8 mouse cellular contexts compared by ENCODE assay signal in the genomic region with DNA sequence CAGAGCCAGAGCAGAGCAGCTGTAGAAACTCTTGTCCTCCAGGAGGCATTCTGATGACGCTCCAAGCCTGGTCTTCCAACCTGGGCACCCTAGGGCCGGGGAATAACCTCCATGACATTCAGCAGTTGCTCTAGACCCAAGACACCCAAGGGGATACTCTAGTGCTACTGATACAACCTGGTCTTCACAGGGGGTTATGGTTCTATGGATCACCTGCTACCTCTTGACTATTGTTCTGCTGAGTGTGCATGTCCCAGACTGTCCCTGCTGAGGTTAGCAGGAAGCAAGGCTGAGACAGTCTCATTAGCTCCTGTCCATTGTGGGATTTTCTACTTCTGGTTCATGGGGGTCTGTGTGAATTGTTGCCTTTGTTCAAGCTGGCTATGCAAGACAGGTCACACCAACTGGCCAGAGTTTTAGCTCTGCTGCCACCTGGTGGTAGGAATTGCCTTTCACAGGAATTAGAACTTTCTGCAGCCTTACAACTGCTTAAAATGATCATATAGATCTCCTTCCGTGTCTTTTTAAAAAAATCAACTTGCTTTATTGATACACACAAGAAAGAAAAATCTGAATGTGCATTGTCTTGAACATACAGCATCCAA. TPM values are rescaled to one million over a fixed set of nuclear protein-coding genes. Genes with fewer than 3 reads are reported as not detected.
DNase-seq lines count a peak whose midpoint lies in the region; ATAC-seq and TF ChIP-seq lines count a peak whose summit lies in the region.

No protein-coding gene starts in this region.

- H3K27me3 ChIP-seq in hindbrain, embryonic 11.5 days (ENCODE audit: control insufficient read depth, insufficient read depth, low read length): no peaks in the 10 kb centered on the region

- H3K9me3 ChIP-seq in ES-E14 (ENCODE audit: control insufficient read depth, insufficient read depth, low read depth, low read length): no peaks in the 10 kb centered on the region
- no peaks in the 10 kb centered on the region for H3K9me3 ChIP-seq in hindbrain, embryonic 11.5 days (ENCODE audit: control insufficient read depth, low read length)

- 0 out of 2 replicates have a peak, but pooled peaks have one; percentile 49 for ATAC-seq in erythroblast, adult 5-6 weeks (replicated peaks; ENCODE audit: low FRiP score, poor library complexity, severe bottlenecking)
- peak; percentile 82 for ATAC-seq in hindbrain, embryonic 11.5 days (ENCODE audit: low FRiP score)

- 53% methylated on average over 3 of the region's 3 CpGs for WGBS in hindbrain, embryonic 11.5 days

- no peak overlapping the region for H3K9ac ChIP-seq in ES-E14 (ENCODE audit: insufficient read depth, low read depth, low read length, poor library complexity, severe bottlenecking)
- no peak overlapping the region for H3K9ac ChIP-seq in hindbrain, embryonic 11.5 days (ENCODE audit: low read depth, low read length)

- H3K4me2 ChIP-seq in hindbrain, embryonic 11.5 days (replicated peaks; ENCODE audit: low read depth, low read length): no peak overlapping the region

- no peaks in the 10 kb centered on the region for H3K36me3 ChIP-seq in ES-E14 (ENCODE audit: control insufficient read depth, insufficient read depth, low read length, poor library complexity, severe bottlenecking)
- no peaks in the 10 kb centered on the region for H3K36me3 ChIP-seq in hindbrain, embryonic 11.5 days (ENCODE audit: control insufficient read depth, insufficient read depth, low read length)

- H3K27ac ChIP-seq in ES-E14 (ENCODE audit: insufficient read depth, low read depth, low read length, poor library complexity, severe bottlenecking): no peak overlapping the region
- H3K27ac ChIP-seq in hindbrain, embryonic 11.5 days (ENCODE audit: low read depth, low read length): no peak overlapping the region

- H3K4me3 ChIP-seq in ES-E14 (ENCODE audit: insufficient read depth in 1 of 2, low read depth in 1 of 2, low read length in 2 of 2, poor library complexity in 1 of 2, severe bottlenecking in 1 of 2): no peak overlapping the region
- H3K4me3 ChIP-seq in hindbrain, embryonic 11.5 days (ENCODE audit: low read depth, low read length): no peak overlapping the region

- in situ Hi-C loops in ES-E14 (cut with MboI; ENCODE audit: low sequenced_read_pairs in 2 of 2, unreplicated experiment in 2 of 2): no loop called here

- DNase-seq in ES-E14 (ENCODE audit: low read depth, low spot score): peak; percentile 55
- peak; percentile 85 for DNase-seq in brain, adult 2 months (ENCODE audit: low read depth, low spot score)
- DNase-seq in hindbrain, embryonic 11.5 days (ENCODE audit: low spot score): peak; percentile 93
- DNase-seq in layer of hippocampus, adult 8-10 months (ENCODE audit: low spot score in 2 of 2): peak; percentile 27 to 78
- DNase-seq in lung, postnatal 10 days: peak; percentile 75
- DNase-seq in retina, postnatal 7 days (ENCODE audit: low read depth, low spot score): peak; percentile 61
- peak; percentile 33 for DNase-seq in urinary bladder, adult 2 months (ENCODE audit: low spot score)

- no peaks in the 10 kb centered on the region for H3K4me1 ChIP-seq in ES-E14 (ENCODE audit: control insufficient read depth in 2 of 2, insufficient read depth in 2 of 2, low read length in 2 of 2, poor library complexity in 1 of 2)
- H3K4me1 ChIP-seq in hindbrain, embryonic 11.5 days (replicated peaks; ENCODE audit: control insufficient read depth, insufficient read depth, low read length): no peaks in the 10 kb centered on the region

TF ChIP-seq in ES-E14, 5 proteins besides CTCF, POLR2A, EP300 and RAD21:
- TF ChIP-seq ZNF384 (IDR thresholded peaks at IDR 0.05; ENCODE audit: low read depth, low read length) (no peak), ZC3H11A (IDR thresholded peaks at IDR 0.05; ENCODE audit: borderline replicate concordance, low read depth, low read length) (peak; percentile 91), MAFK (IDR thresholded peaks at IDR 0.05; ENCODE audit: insufficient read depth, low read depth, low read length) (0 out of 2 replicates have a peak, but pooled peaks have one; percentile 23), HCFC1 (IDR thresholded peaks at IDR 0.05; ENCODE audit: borderline replicate concordance, insufficient read depth, low read length) (no peak)

RNA-seq across cellular contexts. Expression of a gene that starts 30.8 kb away (rescaled TPM):
- total RNA-seq in ES-E14 (2012; rRNA removed): 28.7 and 34.9 TPM in 2 replicates
- total RNA-seq in erythroblast, adult 5-6 weeks (2015; ENCODE audit: low replicate concordance): 81.7 and 97.0 TPM in 2 replicates
- 27.3 and 39.2 TPM in 2 replicates for total RNA-seq in erythroblast, adult 5-6 weeks (2017; ENCODE audit: low replicate concordance)
- 43.9 and 46.2 TPM in 2 replicates for polyA plus RNA-seq in hindbrain, embryonic 11.5 days (2014; fragmentation: Nextera tagmentation; extraction: Ambion mirVana)
- 10 to 100 TPM; 28.7 to 43.1 (median 34.4) TPM for total RNA-seq in layer of hippocampus, adult 8-10 months (2022)
- polyA plus RNA-seq in urinary bladder, adult 2 months (2012; rRNA removed): 132 and 133 TPM in 2 replicates

RNA-seq across cellular contexts. Expression of a gene that starts 51.2 kb away (rescaled TPM):
- 0.09 and 0.21 TPM in 2 replicates for total RNA-seq in ES-E14 (2012; rRNA removed)
- total RNA-seq in erythroblast, adult 5-6 weeks (2015; ENCODE audit: low replicate concordance): not detected in 2 replicates
- 0.17 TPM in 1 of 2 replicates, not detected in the other for total RNA-seq in erythroblast, adult 5-6 weeks (2017; ENCODE audit: low replicate concordance)
- 0.31 and 0.36 TPM in 2 replicates for polyA plus RNA-seq in hindbrain, embryonic 11.5 days (2014; fragmentation: Nextera tagmentation; extraction: Ambion mirVana)
- 1 to 10 TPM; 4.4 to 4.8 (median 4.5) TPM for total RNA-seq in layer of hippocampus, adult 8-10 months (2022)
- 0.01 and 0.03 TPM in 2 replicates for polyA plus RNA-seq in urinary bladder, adult 2 months (2012; rRNA removed)

Comparison
In these comparisons a context has a peak if more than half of its experiments do, and no peak if none do; other contexts are left out.
1. DNase-seq: peak in every context shown above with its lines; median percentile 93 in hindbrain, embryonic 11.5 days; 85 in brain, adult 2 months; 75 in lung, postnatal 10 days; 61 in retina, postnatal 7 days; 55 in ES-E14; 52 in layer of hippocampus, adult 8-10 months; 33 in urinary bladder, adult 2 months.